Mouse (Mus musculus) adrenal gland, postnatal 36 days (tissue): Measurements from ENCODE around the gene Lrrtm3. TPM values are rescaled to one million over a fixed set of nuclear protein-coding genes. Genes with fewer than 3 reads are reported as not detected.

Experiments used
- DNase-seq, 2 experiments: peaks; one replicate each; pipeline ENCODE4 v3.0.0; 2021; ENCODE audit warnings: mixed read lengths in 1 of 2
- total RNA-seq, 2 experiments: library from RNA; stranded (reverse); gene quantifications; 2 replicates each; pipeline ENCODE4 v1.2.3; 2021

Gene Lrrtm3
- total RNA-seq, 2 experiments from 2014 or later: 0.50 to 0.69 TPM

DNA sequence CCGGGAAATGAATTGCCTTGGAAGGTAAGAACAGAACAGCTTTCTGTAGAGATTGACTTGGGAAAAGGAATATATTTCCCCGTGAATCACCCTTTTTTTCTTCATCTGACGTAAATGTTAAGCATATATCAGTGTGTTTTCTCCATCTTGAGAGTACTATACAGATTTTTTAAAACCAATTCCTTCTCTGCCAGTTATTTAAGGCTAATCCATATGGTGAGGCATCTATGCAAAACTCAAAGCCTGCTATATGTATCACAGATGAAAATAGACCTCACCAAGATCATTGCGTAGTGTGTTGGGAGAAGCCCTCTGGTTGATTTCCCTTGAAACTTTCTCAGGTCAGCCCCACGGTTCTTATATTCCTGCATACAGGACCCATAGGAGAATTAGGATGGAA lies 195.5 kb downstream of the Lrrtm3 start:
- DNase-seq: no peak

DNA sequence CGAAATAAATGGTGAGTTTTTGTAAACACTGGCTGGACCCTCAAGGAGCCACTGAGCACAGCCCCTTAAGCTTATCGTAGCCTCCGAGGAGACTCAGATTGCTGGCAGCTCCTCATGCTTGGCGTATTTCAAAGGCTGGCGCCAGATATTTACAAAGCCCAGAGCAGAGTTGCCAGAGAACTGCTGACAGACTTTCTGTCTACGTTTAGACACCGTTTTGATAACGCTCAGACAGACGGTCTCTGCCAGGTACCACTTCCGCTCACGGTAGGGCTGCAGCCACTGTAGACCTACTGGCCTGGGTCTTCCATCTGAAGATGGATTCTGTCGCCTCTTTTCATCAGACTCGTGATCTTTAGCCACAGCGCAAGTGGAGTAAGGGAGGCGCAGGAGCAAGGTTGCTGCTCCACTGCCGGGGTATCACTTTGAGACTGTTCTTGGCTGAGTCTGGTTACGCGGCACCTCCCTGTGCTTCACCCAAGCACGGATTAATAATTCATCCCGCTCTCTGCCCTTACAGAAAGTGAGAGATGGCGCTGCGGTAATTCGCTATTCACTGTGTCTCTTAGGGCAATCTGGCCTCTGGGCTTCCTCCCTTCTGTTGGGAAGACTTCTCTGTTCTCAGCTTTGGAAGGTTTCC lies 203.5 kb downstream of the Lrrtm3 start:
- DNase-seq: no peak

- no peak for DNase-seq
Observed at GRCm38 (mm10) chr10:63880462-63880903, 209.6 kb downstream of the Lrrtm3 start.

Other genes with a start within 250 kb of the Lrrtm3 start
- not detected for gene Gm10118, start 162.8 kb downstream of the Lrrtm3 start, total RNA-seq